Mouse (Mus musculus): Measurements from ENCODE around the gene Strc. TPM values are rescaled to one million over a fixed set of nuclear protein-coding genes. Genes with fewer than 3 reads are reported as not detected.

Strc gene
- polyA plus RNA-seq, 1 experiment, result 0.11 TPM

GRCm38 (mm10) chr2:121357494-121357893 is 29.5 kb downstream of the Strc start, which contains the start of gene Ckmt1:
TSS of gene Ckmt1 (plus strand) at chr2:121357714.
- H3K27ac ChIP-seq (ENCODE audit: control insufficient read depth, insufficient read depth, low read depth, low read length), result no peak within 1 kb of the TSS
- no peak for TF ChIP-seq CTCF (IDR thresholded peaks at IDR 0.05; ENCODE audit: control insufficient read depth, insufficient read depth, insufficient replicate concordance, low read depth, low read length)
- no peak for TF ChIP-seq POLR2A (IDR thresholded peaks at IDR 0.05; ENCODE audit: control insufficient read depth, low read depth, low read length)
- H3K36me3 ChIP-seq (ENCODE audit: control insufficient read depth, insufficient read depth, low read length), result no peaks in the 10 kb centered on the region
- H3K27me3 ChIP-seq (ENCODE audit: control insufficient read depth, insufficient read depth, low read length), result 0 out of 2 replicates have a peak, but pooled peaks cover 2% of the 10 kb centered on the region
- peaks cover 15% of the 10 kb centered on the region for H3K4me1 ChIP-seq (ENCODE audit: control insufficient read depth, insufficient read depth, low read length)
- H3K4me3 ChIP-seq (ENCODE audit: control insufficient read depth, low read depth, low read length), result peak within 1 kb of the TSS; percentile 21

- peak within 1 kb of the TSS; percentile 68 for H3K27ac ChIP-seq (ENCODE audit: control insufficient read depth, insufficient read depth, low read depth, low read length)
- peaks cover 15% of the 10 kb centered on the region for H3K4me1 ChIP-seq (ENCODE audit: control insufficient read depth, insufficient read depth, low read length)
- TF ChIP-seq POLR2A (IDR thresholded peaks at IDR 0.05; ENCODE audit: control insufficient read depth, low read depth, low read length) (0 out of 2 replicates have a peak, but pooled peaks have one; percentile 8), CTCF (IDR thresholded peaks at IDR 0.05; ENCODE audit: control insufficient read depth, insufficient read depth, insufficient replicate concordance, low read depth, low read length) (peak; percentile 99)
- peak within 1 kb of the TSS; percentile 92 for H3K4me3 ChIP-seq (ENCODE audit: control insufficient read depth, low read depth, low read length)
- 0 out of 2 replicates have a peak, but pooled peaks cover 2% of the 10 kb centered on the region for H3K27me3 ChIP-seq (ENCODE audit: control insufficient read depth, insufficient read depth, low read length)
- no peaks in the 10 kb centered on the region for H3K36me3 ChIP-seq (ENCODE audit: control insufficient read depth, insufficient read depth, low read length)
Observed at GRCm38 (mm10) chr2:121354820-121355592, 32.0 kb downstream of the Strc start, which contains the start of gene Ppip5k1. TSS of gene Ppip5k1 (minus strand) at chr2:121355396.

GRCm38 (mm10) chr2:121354378-121354777 is 32.6 kb downstream of the Strc start:
- H3K4me3 ChIP-seq (ENCODE audit: control insufficient read depth, low read depth, low read length), result peak overlapping the region; percentile 92
- peak overlapping the region; percentile 68 for H3K27ac ChIP-seq (ENCODE audit: control insufficient read depth, insufficient read depth, low read depth, low read length)
- peaks cover 14% of the 10 kb centered on the region for H3K4me1 ChIP-seq (ENCODE audit: control insufficient read depth, insufficient read depth, low read length)
- 0 out of 2 replicates have a peak, but pooled peaks cover 2% of the 10 kb centered on the region for H3K27me3 ChIP-seq (ENCODE audit: control insufficient read depth, insufficient read depth, low read length)
- TF ChIP-seq CTCF (IDR thresholded peaks at IDR 0.05; ENCODE audit: control insufficient read depth, insufficient read depth, insufficient replicate concordance, low read depth, low read length) (no peak), POLR2A (IDR thresholded peaks at IDR 0.05; ENCODE audit: control insufficient read depth, low read depth, low read length) (no peak)
- H3K36me3 ChIP-seq (ENCODE audit: control insufficient read depth, insufficient read depth, low read length), result no peaks in the 10 kb centered on the region

- no peaks in the 10 kb centered on the region for H3K27me3 ChIP-seq (ENCODE audit: control insufficient read depth, insufficient read depth, low read length)
- peaks cover 5% of the 10 kb centered on the region for H3K4me1 ChIP-seq (ENCODE audit: control insufficient read depth, insufficient read depth, low read length)
- H3K27ac ChIP-seq (ENCODE audit: control insufficient read depth, insufficient read depth, low read depth, low read length), result no peak overlapping the region
- H3K36me3 ChIP-seq (ENCODE audit: control insufficient read depth, insufficient read depth, low read length), result peaks cover 5% of the 10 kb centered on the region
- no peak overlapping the region for H3K4me3 ChIP-seq (ENCODE audit: control insufficient read depth, low read depth, low read length)
- no peak for TF ChIP-seq POLR2A (IDR thresholded peaks at IDR 0.05; ENCODE audit: control insufficient read depth, low read depth, low read length)
- peak; percentile 11; the same call in 1 of the 2 replicates for TF ChIP-seq CTCF (IDR thresholded peaks at IDR 0.05; ENCODE audit: control insufficient read depth, insufficient read depth, insufficient replicate concordance, low read depth, low read length)
Observed at GRCm38 (mm10) chr2:121353156-121353555, 33.8 kb downstream of the Strc start.

GRCm38 (mm10) chr2:121339057-121339456 is 47.9 kb downstream of the Strc start:
- peaks cover 5% of the 10 kb centered on the region for H3K36me3 ChIP-seq (ENCODE audit: control insufficient read depth, insufficient read depth, low read length)
- H3K4me1 ChIP-seq (ENCODE audit: control insufficient read depth, insufficient read depth, low read length), result no peaks in the 10 kb centered on the region
- no peak overlapping the region for H3K4me3 ChIP-seq (ENCODE audit: control insufficient read depth, low read depth, low read length)
- no peak overlapping the region for H3K27ac ChIP-seq (ENCODE audit: control insufficient read depth, insufficient read depth, low read depth, low read length)
- no peaks in the 10 kb centered on the region for H3K27me3 ChIP-seq (ENCODE audit: control insufficient read depth, insufficient read depth, low read length)
- no peak for TF ChIP-seq POLR2A (IDR thresholded peaks at IDR 0.05; ENCODE audit: control insufficient read depth, low read depth, low read length)
- TF ChIP-seq CTCF (IDR thresholded peaks at IDR 0.05; ENCODE audit: control insufficient read depth, insufficient read depth, insufficient replicate concordance, low read depth, low read length), result no peak

- H3K4me1 ChIP-seq (ENCODE audit: control insufficient read depth, insufficient read depth, low read length), result no peaks in the 10 kb centered on the region
- TF ChIP-seq POLR2A (IDR thresholded peaks at IDR 0.05; ENCODE audit: control insufficient read depth, low read depth, low read length), result no peak
- TF ChIP-seq CTCF (IDR thresholded peaks at IDR 0.05; ENCODE audit: control insufficient read depth, insufficient read depth, insufficient replicate concordance, low read depth, low read length), result no peak
- peaks cover 5% of the 10 kb centered on the region for H3K36me3 ChIP-seq (ENCODE audit: control insufficient read depth, insufficient read depth, low read length)
- no peak overlapping the region for H3K27ac ChIP-seq (ENCODE audit: control insufficient read depth, insufficient read depth, low read depth, low read length)
- no peak overlapping the region for H3K4me3 ChIP-seq (ENCODE audit: control insufficient read depth, low read depth, low read length)
- no peaks in the 10 kb centered on the region for H3K27me3 ChIP-seq (ENCODE audit: control insufficient read depth, insufficient read depth, low read length)
Observed at GRCm38 (mm10) chr2:121329492-121329891, 57.5 kb downstream of the Strc start.

- Histone ChIP-seq H3K4me3 (ENCODE audit: control insufficient read depth, low read depth, low read length) (no peak overlapping the region), H3K27ac (ENCODE audit: control insufficient read depth, insufficient read depth, low read depth, low read length) (no peak overlapping the region)
- no peak for TF ChIP-seq POLR2A (IDR thresholded peaks at IDR 0.05; ENCODE audit: control insufficient read depth, low read depth, low read length)
- TF ChIP-seq CTCF (IDR thresholded peaks at IDR 0.05; ENCODE audit: control insufficient read depth, insufficient read depth, insufficient replicate concordance, low read depth, low read length), result no peak
Observed at GRCm38 (mm10) chr2:121323693-121324470, 63.1 kb downstream of the Strc start.

More at GRCm38 (mm10) chr2:121323693-121324470, 63.1 kb downstream of the Strc start:
- no peaks in the 10 kb centered on the region for H3K27me3 ChIP-seq (ENCODE audit: control insufficient read depth, insufficient read depth, low read length)
- no peaks in the 10 kb centered on the region for H3K4me1 ChIP-seq (ENCODE audit: control insufficient read depth, insufficient read depth, low read length)
- peaks cover 3% of the 10 kb centered on the region for H3K36me3 ChIP-seq (ENCODE audit: control insufficient read depth, insufficient read depth, low read length)
